Mouse (Mus musculus) embryonic facial prominence, embryonic 11.5 days (tissue): ENCODE results near the gene Ctla4. TPM values are rescaled to one million over a fixed set of nuclear protein-coding genes. Genes with fewer than 3 reads are reported as not detected.

Experiments
- ATAC-seq: fragments of 200-750 bp; cut with Nextera tagmentation; replicated peaks from 2 replicates; pipeline ENCODE4 v1.8.0; 2017; ENCODE audit warnings: low read depth; ENCODE audit not compliant: insufficient number of reproducible peaks, low FRiP score, low TSS enrichment
- DNase-seq: peaks from one replicate; pipeline ENCODE4 v3.0.0-alpha.2; 2015; ENCODE audit warnings: low spot score
- H3K27ac ChIP-seq: fragments of 300-500 bp; sonication (generic); replicated peaks from 2 replicates; pipeline ENCODE4 v1.5.1; 2014; ENCODE audit warnings: mild to moderate bottlenecking, low read depth, low read length, control low read depth
- H3K27me3 ChIP-seq: fragments of 300-500 bp; sonication (generic); 2 replicates; pipeline ENCODE4 v1.6.1; 2014; ENCODE audit warnings: mild to moderate bottlenecking, low read length, moderate library complexity, mixed read lengths; ENCODE audit not compliant: control insufficient read depth, insufficient read depth
- H3K36me3 ChIP-seq: fragments of 300-500 bp; sonication (generic); replicated peaks from 2 replicates; pipeline ENCODE4 v1.6.1; 2014; ENCODE audit warnings: low read depth, mild to moderate bottlenecking, low read length, moderate library complexity, mixed read lengths; ENCODE audit not compliant: control insufficient read depth, insufficient read depth
- H3K4me1 ChIP-seq: fragments of 300-500 bp; sonication (generic); 2 replicates; pipeline ENCODE4 v1.6.1; 2014; ENCODE audit warnings: low read length, mixed read lengths; ENCODE audit not compliant: control insufficient read depth, insufficient read depth
- H3K4me2 ChIP-seq: fragments of 300-500 bp; sonication (generic); 2 replicates; pipeline ENCODE4 v1.6.1; 2014; ENCODE audit warnings: low read depth, mild to moderate bottlenecking, control low read depth, low read length, moderate library complexity
- H3K4me3 ChIP-seq: fragments of 300-500 bp; sonication (generic); 2 replicates; pipeline ENCODE4 v1.5.1; 2014; ENCODE audit warnings: low read depth, low read length, control low read depth
- H3K9ac ChIP-seq: fragments of 300-500 bp; sonication (generic); replicated peaks from 2 replicates; pipeline ENCODE4 v1.6.1; 2014; ENCODE audit warnings: mild to moderate bottlenecking, control low read depth, low read length
- H3K9me3 ChIP-seq: fragments of 300-500 bp; sonication (generic); replicated peaks from 2 replicates; pipeline ENCODE4 v1.6.1; 2016; ENCODE audit warnings: mild to moderate bottlenecking, low read length, inconsistent platforms, mixed read lengths; ENCODE audit not compliant: control insufficient read depth
- WGBS: fragments of 180-500 bp; shearing (Covaris S2); extraction: QIAGEN DNeasy Blood & Tissue Kit; methylation state at CpG from one replicate; pipeline ENCODE4 v1.1.7; 2014; 5-methylcytosine and 5-hydroxymethylcytosine counted together
- polyA plus RNA-seq: library from polyadenylated mRNA; unstranded; fragments of >200 nt; fragmentation: Nextera tagmentation; extraction: Ambion mirVana; gene quantifications from 2 replicates; pipeline ENCODE4 v1.2.1, GENCODE M21; 2014

Gene Ctla4
- polyA plus RNA-seq, 1 experiment from 2014 or later: not detected

- H3K4me3 ChIP-seq: no peak overlapping the region
- H3K27ac ChIP-seq: no peak overlapping the region
- no peak overlapping the region for H3K9ac ChIP-seq
- no peaks in the 10 kb centered on the region for H3K36me3 ChIP-seq
- H3K4me2 ChIP-seq: no peak overlapping the region
- 61% methylated on average over 10 of the region's 10 CpGs for WGBS
- H3K9me3 ChIP-seq: no peaks in the 10 kb centered on the region
- H3K27me3 ChIP-seq: no peaks in the 10 kb centered on the region
- H3K4me1 ChIP-seq: no peaks in the 10 kb centered on the region
- DNase-seq: no peak
- no peak for ATAC-seq
Measured at GRCm38 (mm10) chr1:60852075-60852769, 34.6 kb upstream of the Ctla4 start.

- no peak overlapping the region for H3K4me2 ChIP-seq
- H3K4me3 ChIP-seq: no peak overlapping the region
Measured at GRCm38 (mm10) chr1:60852770-60853147, 34.0 kb upstream of the Ctla4 start.

GRCm38 (mm10) chr1:60853330-60853956 lies 33.4 kb upstream of the Ctla4 start:
- Histone ChIP-seq H3K27ac (no peak overlapping the region), H3K4me1 (no peaks in the 10 kb centered on the region), H3K9ac (no peak overlapping the region), H3K27me3 (no peaks in the 10 kb centered on the region), H3K4me3 (no peak overlapping the region), H3K4me2 (no peak overlapping the region), H3K9me3 (no peaks in the 10 kb centered on the region), H3K36me3 (no peaks in the 10 kb centered on the region)
- no peak for DNase-seq
- WGBS: 34% methylated on average over 7 of the region's 7 CpGs
- ATAC-seq: no peak

More at GRCm38 (mm10) chr1:60852770-60853147, 34.0 kb upstream of the Ctla4 start:
- 67% methylated on average over 6 of the region's 6 CpGs for WGBS
- Histone ChIP-seq H3K36me3 (no peaks in the 10 kb centered on the region), H3K27ac (no peak overlapping the region), H3K4me1 (no peaks in the 10 kb centered on the region), H3K27me3 (no peaks in the 10 kb centered on the region), H3K9ac (no peak overlapping the region), H3K9me3 (no peaks in the 10 kb centered on the region)
- DNase-seq: no peak
- ATAC-seq: no peak

GRCm38 (mm10) chr1:60853991-60854390 lies 32.8 kb upstream of the Ctla4 start:
- ATAC-seq: no peak
- Histone ChIP-seq H3K27ac (no peak overlapping the region), H3K4me1 (no peaks in the 10 kb centered on the region)

GRCm38 (mm10) chr1:60857351-60858220 lies 29.2 kb upstream of the Ctla4 start:
- H3K9ac ChIP-seq: no peak overlapping the region
- WGBS: 72% methylated on average over 12 of the region's 12 CpGs
- no peak overlapping the region for H3K4me3 ChIP-seq
- no peak for ATAC-seq
- no peak overlapping the region for H3K4me2 ChIP-seq
- no peak overlapping the region for H3K27ac ChIP-seq
- H3K36me3 ChIP-seq: no peaks in the 10 kb centered on the region
- DNase-seq: no peak
- no peaks in the 10 kb centered on the region for H3K9me3 ChIP-seq
- H3K27me3 ChIP-seq: no peaks in the 10 kb centered on the region
- H3K4me1 ChIP-seq: no peaks in the 10 kb centered on the region

More at GRCm38 (mm10) chr1:60853991-60854390, 32.8 kb upstream of the Ctla4 start:
- Histone ChIP-seq H3K27me3 (no peaks in the 10 kb centered on the region), H3K9ac (no peak overlapping the region), H3K36me3 (no peaks in the 10 kb centered on the region), H3K9me3 (no peaks in the 10 kb centered on the region), H3K4me3 (no peak overlapping the region), H3K4me2 (no peak overlapping the region)
- WGBS: 79% methylated on average over 5 of the region's 5 CpGs
- no peak for DNase-seq

- H3K9ac ChIP-seq: no peak overlapping the region
- H3K9me3 ChIP-seq: no peaks in the 10 kb centered on the region
- H3K4me1 ChIP-seq: no peaks in the 10 kb centered on the region
- DNase-seq (no peak), ATAC-seq (no peak)
- no peaks in the 10 kb centered on the region for H3K27me3 ChIP-seq
- H3K36me3 ChIP-seq: no peaks in the 10 kb centered on the region
- H3K4me3 ChIP-seq: no peak overlapping the region
- no peak overlapping the region for H3K27ac ChIP-seq
- H3K4me2 ChIP-seq: no peak overlapping the region
- 76% methylated on average over 3 of the region's 3 CpGs for WGBS
Measured at GRCm38 (mm10) chr1:60859159-60859558, 27.6 kb upstream of the Ctla4 start.

GRCm38 (mm10) chr1:60859842-60860241 lies 27.0 kb upstream of the Ctla4 start:
- 83% methylated on average over 3 of the region's 3 CpGs for WGBS
- no peak overlapping the region for H3K9ac ChIP-seq
- no peaks in the 10 kb centered on the region for H3K27me3 ChIP-seq
- ATAC-seq (no peak), DNase-seq (no peak)
- H3K4me2 ChIP-seq: no peak overlapping the region
- H3K4me3 ChIP-seq: no peak overlapping the region
- H3K9me3 ChIP-seq: no peaks in the 10 kb centered on the region
- H3K36me3 ChIP-seq: no peaks in the 10 kb centered on the region
- H3K4me1 ChIP-seq: no peaks in the 10 kb centered on the region
- no peak overlapping the region for H3K27ac ChIP-seq
